Mouse (Mus musculus) embryonic facial prominence, embryonic 10.5 days (tissue): ENCODE data around the gene Clybl. TPM values are rescaled to one million over a fixed set of nuclear protein-coding genes. Genes with fewer than 3 reads are reported as not detected.

Source experiments
- DNase-seq: peaks from one replicate; pipeline ENCODE4 v3.0.0-alpha.2; 2017; ENCODE audit warnings: low spot score
- H3K27ac ChIP-seq: fragments of 300-500 bp; sonication (generic); replicated peaks from 2 replicates; pipeline ENCODE4 v1.5.1; 2016; ENCODE audit warnings: mild to moderate bottlenecking
- H3K27me3 ChIP-seq: fragments of 300-500 bp; sonication (generic); replicated peaks from 2 replicates; pipeline ENCODE4 v1.6.1; 2016; ENCODE audit warnings: low read depth, mild to moderate bottlenecking; ENCODE audit not compliant: poor library complexity, severe bottlenecking
- H3K36me3 ChIP-seq: fragments of 300-500 bp; sonication (generic); replicated peaks from 2 replicates; pipeline ENCODE4 v1.6.1; 2016; ENCODE audit warnings: mild to moderate bottlenecking, moderate library complexity
- H3K4me1 ChIP-seq: fragments of 300-500 bp; sonication (generic); 2 replicates; pipeline ENCODE4 v1.6.1; 2016
- H3K4me3 ChIP-seq: fragments of 300-500 bp; sonication (generic); 2 replicates; pipeline ENCODE4 v1.5.1; 2016; ENCODE audit warnings: mild to moderate bottlenecking, moderate library complexity
- H3K9me3 ChIP-seq: fragments of 300-500 bp; sonication (generic); 2 replicates; pipeline ENCODE4 v1.6.1; 2016; ENCODE audit warnings: mild to moderate bottlenecking
- WGBS: fragments of 180-500 bp; shearing (Covaris S2); methylation state at CpG from one replicate; pipeline ENCODE4 v1.1.7; 2016; 5-methylcytosine and 5-hydroxymethylcytosine counted together
- polyA plus RNA-seq: library from polyadenylated mRNA; unstranded; fragments of >200 nt; fragmentation: Nextera tagmentation; extraction: Ambion mirVana; gene quantifications from 2 replicates; pipeline ENCODE4 v1.2.1, GENCODE M21; 2016

Clybl gene
- polyA plus RNA-seq, 1 experiment from 2014 or later, result 21.8 TPM

DNA sequence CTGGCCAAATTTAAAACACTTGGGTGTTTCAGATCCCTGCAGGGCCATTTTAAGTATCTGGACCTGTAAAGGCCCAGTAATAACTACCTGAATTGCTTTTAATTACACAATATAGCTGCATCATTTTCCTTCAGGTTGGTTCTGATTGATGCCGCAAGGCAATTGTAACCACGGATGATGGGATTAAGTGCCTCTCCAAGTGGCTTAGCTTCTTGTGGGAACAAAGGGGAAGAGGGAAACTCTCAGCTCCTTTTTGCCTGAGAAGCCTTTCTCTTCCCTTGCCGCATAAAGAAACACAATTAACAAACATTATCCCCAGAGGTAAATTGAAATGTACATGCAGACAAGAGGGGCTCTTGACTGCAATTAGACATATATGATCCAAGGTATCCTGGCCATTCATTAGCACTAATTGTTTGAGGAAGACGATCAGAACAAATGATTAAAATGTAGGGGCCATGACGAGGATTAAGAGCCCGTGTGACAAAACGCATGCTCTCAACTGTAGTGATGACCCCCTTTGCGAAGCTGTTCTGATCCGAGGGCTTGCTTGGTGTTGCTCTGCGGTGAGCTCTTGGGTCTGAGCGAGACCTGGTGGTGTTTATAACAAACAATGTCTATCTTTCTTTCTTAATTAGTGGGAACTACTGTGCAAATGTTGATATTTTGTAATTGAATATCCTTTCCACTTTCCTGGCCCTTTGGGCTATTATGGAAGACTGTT is 116.0 kb downstream of the Clybl start:
- no peak for DNase-seq
- Histone ChIP-seq H3K9me3 (no peaks in the 10 kb centered on the region), H3K4me3 (no peak overlapping the region), H3K27me3 (peaks cover 38% of the 10 kb centered on the region), H3K4me1 (peaks cover 22% of the 10 kb centered on the region), H3K27ac (no peak overlapping the region), H3K36me3 (no peaks in the 10 kb centered on the region)
- 19% methylated on average over 11 of the region's 11 CpGs for WGBS

DNA sequence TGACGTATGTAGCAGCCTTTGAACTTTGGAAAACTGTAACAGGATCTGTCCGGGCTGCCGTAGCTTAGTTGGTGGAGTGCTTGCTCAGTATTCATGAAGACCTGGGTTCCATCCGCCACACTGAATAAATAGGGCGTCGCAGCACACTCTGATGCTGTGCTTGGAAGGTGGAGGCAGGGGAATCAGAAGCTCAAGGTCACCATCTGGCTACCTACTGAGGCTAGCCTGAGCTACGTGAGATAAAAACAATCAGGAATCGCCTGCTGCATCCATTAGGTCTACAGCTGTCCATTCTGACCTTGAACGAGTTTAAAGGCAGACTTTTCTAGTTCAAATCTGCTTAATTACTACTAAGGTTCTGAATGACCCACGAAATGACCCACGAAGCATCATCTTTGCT is 118.8 kb downstream of the Clybl start:
- DNase-seq, result no peak
- Histone ChIP-seq H3K36me3 (no peaks in the 10 kb centered on the region), H3K27me3 (peaks cover 28% of the 10 kb centered on the region), H3K27ac (no peak overlapping the region), H3K4me3 (no peak overlapping the region), H3K9me3 (no peaks in the 10 kb centered on the region), H3K4me1 (peaks cover 22% of the 10 kb centered on the region)
- 82% methylated on average over 11 of the region's 11 CpGs for WGBS

DNA sequence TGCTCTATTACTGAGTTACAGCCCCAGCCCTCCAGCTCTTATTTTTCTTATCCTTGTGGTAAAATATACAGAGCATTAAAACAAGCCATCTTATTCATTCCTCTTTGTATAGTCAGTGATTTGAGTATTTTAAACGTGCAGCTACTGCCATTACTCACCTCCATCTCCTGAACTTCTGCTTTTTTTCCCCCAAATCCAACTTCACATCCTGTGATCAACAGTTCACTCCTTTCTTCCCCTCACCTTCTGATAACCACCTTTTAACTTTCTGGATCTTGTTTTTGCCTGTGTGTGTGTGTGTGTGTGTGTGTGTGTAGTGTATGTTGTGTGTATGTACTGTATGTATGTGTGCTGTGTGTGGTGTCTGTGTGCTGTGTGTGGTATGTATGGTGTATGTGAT is 122.3 kb downstream of the Clybl start:
- Histone ChIP-seq H3K27ac (no peak overlapping the region), H3K9me3 (no peaks in the 10 kb centered on the region), H3K4me3 (no peak overlapping the region), H3K36me3 (no peaks in the 10 kb centered on the region), H3K27me3 (peaks cover 14% of the 10 kb centered on the region), H3K4me1 (peaks cover 9% of the 10 kb centered on the region; the same call in 1 of the 2 replicates)
- no peak for DNase-seq
- WGBS, result 60% methylated on average over 1 of the region's 1 CpGs

DNA sequence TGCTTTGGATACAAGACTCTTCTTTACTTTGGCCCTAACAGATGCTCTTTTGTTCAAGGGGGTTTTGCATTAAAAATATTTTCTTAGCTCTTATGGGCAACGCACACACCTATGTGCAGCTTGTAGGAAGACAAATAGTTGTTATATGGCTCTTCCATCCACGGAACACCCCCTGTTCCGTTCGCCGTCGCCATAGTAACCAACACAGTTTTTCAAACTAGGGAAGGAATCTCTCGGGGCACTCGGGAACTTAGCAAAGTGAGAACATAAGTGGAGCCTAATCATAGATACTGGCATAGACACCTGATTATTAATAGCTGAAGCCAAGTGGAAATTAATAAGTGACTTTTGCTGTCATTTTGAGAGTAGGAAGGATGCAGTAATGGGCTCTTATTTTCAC is 123.6 kb downstream of the Clybl start:
- H3K27ac ChIP-seq, result no peak overlapping the region
- no peaks in the 10 kb centered on the region for H3K36me3 ChIP-seq
- no peak overlapping the region for H3K4me3 ChIP-seq
- peaks cover 5% of the 10 kb centered on the region; the same call in 1 of the 2 replicates for H3K27me3 ChIP-seq
- peaks cover 3% of the 10 kb centered on the region; the same call in 1 of the 2 replicates for H3K4me1 ChIP-seq
- no peak for DNase-seq
- WGBS, result 83% methylated on average over 8 of the region's 8 CpGs
- no peaks in the 10 kb centered on the region for H3K9me3 ChIP-seq

DNA sequence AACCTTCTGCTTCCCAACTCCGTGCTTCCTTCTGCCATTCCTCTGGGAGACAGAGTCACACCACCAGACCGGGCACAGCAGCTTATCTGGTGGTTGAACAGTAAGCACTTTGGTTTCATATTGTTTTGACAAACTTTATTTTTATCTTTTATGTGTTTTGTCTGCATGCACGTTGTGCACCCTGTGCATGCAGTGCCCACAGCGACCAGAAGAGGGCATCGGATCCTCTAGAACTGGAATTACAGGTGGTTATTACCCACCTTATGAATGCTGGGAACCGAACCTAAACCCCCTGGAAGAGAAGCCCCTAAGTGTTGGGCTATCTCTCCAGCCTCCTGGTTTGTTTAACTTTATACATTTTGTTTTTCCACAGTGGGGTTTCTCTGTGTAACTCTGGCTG is 130.9 kb downstream of the Clybl start:
- Histone ChIP-seq H3K27ac (no peak overlapping the region), H3K36me3 (peaks cover 5% of the 10 kb centered on the region; the same call in 1 of the 2 replicates), H3K27me3 (no peaks in the 10 kb centered on the region), H3K4me1 (no peaks in the 10 kb centered on the region), H3K4me3 (no peak overlapping the region), H3K9me3 (peaks cover 7% of the 10 kb centered on the region; the same call in 1 of the 2 replicates)
- WGBS, result 91% methylated on average over 6 of the region's 6 CpGs
- DNase-seq, result no peak

DNA sequence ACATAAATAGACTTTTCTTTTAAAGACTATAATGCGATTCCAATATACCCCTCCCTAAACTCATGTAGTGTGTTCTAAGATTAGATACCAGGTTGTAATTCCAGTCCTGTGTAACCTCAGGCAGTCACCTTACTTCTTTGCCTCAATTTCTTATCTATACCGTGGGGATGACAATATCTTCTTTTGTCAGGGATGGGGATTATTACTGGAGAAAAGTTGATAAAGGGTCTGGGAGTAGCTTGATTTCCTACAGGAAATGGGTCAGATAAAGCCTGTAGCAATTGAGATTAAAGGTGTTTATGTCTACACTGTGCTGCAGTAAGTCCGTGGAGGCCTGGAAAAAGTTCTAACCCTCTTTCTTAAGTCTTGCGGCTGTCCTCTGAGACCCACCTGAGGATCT is 131.8 kb downstream of the Clybl start:
- 94% methylated on average over 4 of the region's 4 CpGs for WGBS
- no peaks in the 10 kb centered on the region for H3K27me3 ChIP-seq
- peaks cover 7% of the 10 kb centered on the region; the same call in 1 of the 2 replicates for H3K9me3 ChIP-seq
- DNase-seq, result no peak
- no peaks in the 10 kb centered on the region for H3K4me1 ChIP-seq
- no peak overlapping the region for H3K4me3 ChIP-seq
- H3K27ac ChIP-seq, result no peak overlapping the region
- peaks cover 5% of the 10 kb centered on the region; the same call in 1 of the 2 replicates for H3K36me3 ChIP-seq

DNA sequence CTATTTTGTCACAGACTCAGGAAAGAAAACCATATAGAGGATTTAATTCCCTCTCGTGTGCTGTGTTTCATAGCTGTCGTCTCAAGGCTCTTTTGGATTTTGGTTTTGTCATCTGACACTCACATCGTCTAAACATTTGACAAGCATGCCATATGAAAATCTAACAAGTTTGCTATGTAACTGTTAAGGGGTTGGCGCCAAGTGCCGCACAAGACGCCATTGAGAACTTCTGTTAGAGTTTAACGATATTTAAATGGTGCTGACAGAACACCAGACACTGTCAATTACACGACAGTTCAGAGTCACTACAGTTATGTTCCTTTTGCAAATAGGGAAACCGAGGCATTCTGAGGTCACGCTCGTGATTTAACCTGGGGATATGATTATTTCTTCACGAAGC is 134.2 kb downstream of the Clybl start:
- WGBS, result 93% methylated on average over 12 of the region's 12 CpGs
- DNase-seq, result no peak
- no peaks in the 10 kb centered on the region for H3K27me3 ChIP-seq
- H3K27ac ChIP-seq, result no peak overlapping the region
- no peaks in the 10 kb centered on the region for H3K4me1 ChIP-seq
- peaks cover 7% of the 10 kb centered on the region; the same call in 1 of the 2 replicates for H3K9me3 ChIP-seq
- peaks cover 5% of the 10 kb centered on the region; the same call in 1 of the 2 replicates for H3K36me3 ChIP-seq
- no peak overlapping the region for H3K4me3 ChIP-seq

DNA sequence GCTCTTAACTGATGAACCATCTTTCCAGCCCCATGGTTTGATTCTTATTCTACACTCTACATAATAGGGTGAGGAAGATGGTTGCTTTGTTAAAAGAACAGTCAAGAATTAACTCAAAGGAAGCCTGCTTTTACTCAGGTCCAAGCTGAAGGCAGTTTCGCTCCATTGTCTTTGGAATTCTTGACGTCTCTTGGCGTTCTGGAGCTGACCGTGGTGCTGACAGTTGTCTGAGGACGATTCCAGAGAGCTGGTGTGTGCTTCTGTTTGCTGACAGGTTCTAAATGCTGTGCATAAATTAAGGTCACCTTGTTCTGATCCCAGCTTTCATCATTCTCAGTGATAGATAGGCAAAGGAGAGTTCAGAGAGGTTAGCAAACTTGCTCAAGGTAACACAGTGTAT is 140.6 kb downstream of the Clybl start:
- WGBS, result 25% methylated on average over 5 of the region's 5 CpGs
- no peaks in the 10 kb centered on the region for H3K27me3 ChIP-seq
- H3K9me3 ChIP-seq, result no peaks in the 10 kb centered on the region
- no peaks in the 10 kb centered on the region for H3K36me3 ChIP-seq
- H3K4me3 ChIP-seq, result no peak overlapping the region
- H3K27ac ChIP-seq, result no peak overlapping the region
- DNase-seq, result peak; percentile 71
- H3K4me1 ChIP-seq, result no peaks in the 10 kb centered on the region

DNA sequence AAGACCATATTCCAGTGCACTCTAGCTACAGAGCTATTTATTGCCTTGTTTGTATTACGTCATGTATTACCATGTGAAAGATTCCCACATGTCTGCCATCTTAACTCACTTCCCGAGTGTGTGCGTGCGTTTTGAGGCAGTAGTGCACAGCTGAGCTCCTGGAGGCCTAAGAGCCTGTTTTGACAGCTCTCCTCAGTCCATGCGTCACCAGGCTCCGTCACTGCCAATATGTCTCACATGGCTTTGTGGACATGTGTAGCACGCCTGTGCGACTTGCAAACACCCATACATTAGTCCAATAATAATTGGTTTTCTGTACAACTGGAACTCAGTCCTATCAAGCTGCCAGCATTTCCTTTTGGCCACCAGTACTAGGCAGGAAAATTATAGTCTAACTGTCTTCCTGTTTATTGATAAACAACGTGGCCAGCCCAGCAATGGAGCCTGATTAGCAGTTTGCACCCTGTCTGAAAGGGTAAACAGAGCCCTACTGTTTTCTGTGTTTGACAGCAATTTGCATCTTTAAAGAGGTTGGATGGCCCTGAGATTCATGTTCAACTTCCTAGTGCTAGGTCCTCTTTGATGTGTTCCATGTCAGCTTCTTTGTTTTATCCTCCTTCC is 142.4 kb downstream of the Clybl start:
- no peak for DNase-seq
- 80% methylated on average over 9 of the region's 9 CpGs for WGBS
- no peaks in the 10 kb centered on the region for H3K9me3 ChIP-seq
- H3K4me1 ChIP-seq, result no peaks in the 10 kb centered on the region
- no peaks in the 10 kb centered on the region for H3K36me3 ChIP-seq
- H3K4me3 ChIP-seq, result no peak overlapping the region
- H3K27me3 ChIP-seq, result no peaks in the 10 kb centered on the region
- H3K27ac ChIP-seq, result no peak overlapping the region

DNA sequence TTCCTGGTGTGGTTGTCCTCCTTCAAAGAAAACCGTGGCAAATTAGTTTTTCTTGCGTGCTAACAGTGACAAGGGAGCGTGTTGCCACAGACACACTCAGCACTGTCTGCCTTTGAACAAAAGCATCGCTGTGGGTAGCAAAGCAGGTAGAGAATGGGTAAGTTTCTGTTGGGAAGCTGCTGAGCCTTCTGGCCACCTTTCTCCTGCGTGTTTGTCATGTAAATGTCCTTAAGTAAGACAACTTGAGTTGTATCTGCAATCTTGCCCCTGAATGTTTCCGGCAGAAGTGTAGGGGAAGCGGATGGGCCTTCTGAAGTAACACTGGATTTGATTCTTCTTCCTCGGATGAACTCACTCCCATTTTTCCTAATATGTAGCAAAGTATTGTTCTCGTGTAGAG is 148.6 kb downstream of the Clybl start:
- Histone ChIP-seq H3K27me3 (no peaks in the 10 kb centered on the region), H3K27ac (no peak overlapping the region), H3K9me3 (no peaks in the 10 kb centered on the region), H3K36me3 (no peaks in the 10 kb centered on the region), H3K4me1 (no peaks in the 10 kb centered on the region), H3K4me3 (no peak overlapping the region)
- DNase-seq, result no peak
- WGBS, result 70% methylated on average over 9 of the region's 9 CpGs

DNA sequence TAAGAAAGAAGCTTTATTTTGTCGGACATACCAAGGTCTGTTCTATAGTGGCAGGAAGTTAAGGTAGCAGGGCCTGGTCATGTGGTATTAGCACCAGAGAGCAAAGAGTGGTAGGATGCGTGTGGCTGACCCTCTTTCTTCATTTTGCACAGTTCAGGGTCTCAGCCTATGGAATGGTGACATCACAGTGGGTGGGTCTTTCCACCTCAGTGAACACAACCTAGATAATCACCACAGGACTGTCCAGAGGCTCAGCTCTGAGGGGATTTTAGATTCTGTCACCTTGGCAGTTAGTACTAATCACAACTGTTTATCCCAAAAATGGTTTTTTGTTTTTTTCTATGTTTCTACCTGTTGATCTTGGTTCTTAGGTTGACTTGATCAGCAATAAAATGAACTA is 149.2 kb downstream of the Clybl start:
- Histone ChIP-seq H3K4me3 (no peak overlapping the region), H3K36me3 (no peaks in the 10 kb centered on the region), H3K9me3 (no peaks in the 10 kb centered on the region), H3K27ac (no peak overlapping the region), H3K27me3 (no peaks in the 10 kb centered on the region), H3K4me1 (no peaks in the 10 kb centered on the region)
- no peak for DNase-seq
- 76% methylated on average over 2 of the region's 2 CpGs for WGBS

DNA sequence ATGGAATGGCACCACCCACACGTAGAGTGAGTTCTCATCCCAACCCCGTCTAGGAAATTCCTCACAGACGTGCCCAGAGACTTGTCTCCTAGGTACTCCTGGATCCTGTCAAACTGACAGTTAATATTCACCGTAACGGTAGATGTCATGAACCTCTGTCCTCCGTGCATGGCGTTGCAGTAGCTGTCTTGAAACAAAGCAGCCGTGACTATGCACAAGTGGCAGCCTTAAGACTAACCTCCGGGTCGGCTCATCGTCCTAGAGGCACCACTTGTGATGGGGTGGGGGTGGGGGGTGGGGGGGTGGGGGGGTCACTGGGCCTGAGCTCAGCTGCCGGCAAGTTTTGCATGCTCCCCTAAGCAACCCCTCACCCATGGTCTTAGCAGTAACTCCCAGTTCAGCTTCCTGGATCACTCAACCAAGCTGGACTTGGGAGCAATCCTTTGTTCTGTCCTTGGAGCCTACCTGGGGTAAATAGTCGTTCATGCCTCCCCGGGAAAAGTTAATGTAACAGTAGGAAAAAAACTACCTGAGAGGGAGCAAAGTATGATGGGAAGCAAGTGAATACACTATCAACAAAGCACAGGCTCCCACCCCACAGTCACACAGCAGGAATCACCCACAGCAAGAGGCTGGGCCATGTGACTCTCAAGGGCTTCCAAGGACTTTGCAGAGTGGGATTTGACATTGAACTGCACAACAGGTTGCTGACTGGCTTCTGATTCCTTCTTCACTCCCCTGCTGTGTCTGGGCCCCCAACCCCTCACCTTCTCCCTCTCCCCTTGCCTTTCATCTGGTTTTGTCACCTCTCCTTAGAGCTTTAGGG is 150.3 kb downstream of the Clybl start:
- Histone ChIP-seq H3K9me3 (no peaks in the 10 kb centered on the region), H3K27ac (no peak overlapping the region), H3K27me3 (no peaks in the 10 kb centered on the region), H3K4me3 (no peak overlapping the region), H3K36me3 (no peaks in the 10 kb centered on the region), H3K4me1 (0 out of 2 replicates have a peak, but pooled peaks cover under 1% of the 10 kb centered on the region)
- WGBS, result 65% methylated on average over 14 of the region's 14 CpGs
- no peak for DNase-seq
